Mouse (Mus musculus) common myeloid progenitor, adult 5-6 weeks (primary cell): ENCODE results near the gene Gm13420. TPM values are rescaled to one million over a fixed set of nuclear protein-coding genes. Genes with fewer than 3 reads are reported as not detected.
A peak's percentile ranks its signal among the peaks of the same experiment; 100 is the strongest.
"Not testable (repeated sequence)": the region's sequence is repeated elsewhere in the genome, so short reads cannot be mapped to it uniquely, and the experiment has no call there.

Experiments used
- ATAC-seq: replicated peaks from 2 replicates; pipeline ENCODE4 v1.8.0; 2016; ENCODE audit warnings: low read depth, mild to moderate bottlenecking, moderate TSS enrichment, inconsistent platforms; ENCODE audit not compliant: poor library complexity, severe bottlenecking
- total RNA-seq: library from RNA; stranded (forward); fragments of 200-1000, 187-1606 nt; gene quantifications from 2 replicates; pipeline ENCODE4 v1.2.3, GENCODE M21; 2017

Gm13420 gene
- not detected in 2 replicates for total RNA-seq

GRCm38 (mm10) chr2:29751497-29751896 lies at the start of gene Gm13420:
Gene Gm13420 (minus strand): TSS chr2:29751685.
- ATAC-seq: no peak

DNA sequence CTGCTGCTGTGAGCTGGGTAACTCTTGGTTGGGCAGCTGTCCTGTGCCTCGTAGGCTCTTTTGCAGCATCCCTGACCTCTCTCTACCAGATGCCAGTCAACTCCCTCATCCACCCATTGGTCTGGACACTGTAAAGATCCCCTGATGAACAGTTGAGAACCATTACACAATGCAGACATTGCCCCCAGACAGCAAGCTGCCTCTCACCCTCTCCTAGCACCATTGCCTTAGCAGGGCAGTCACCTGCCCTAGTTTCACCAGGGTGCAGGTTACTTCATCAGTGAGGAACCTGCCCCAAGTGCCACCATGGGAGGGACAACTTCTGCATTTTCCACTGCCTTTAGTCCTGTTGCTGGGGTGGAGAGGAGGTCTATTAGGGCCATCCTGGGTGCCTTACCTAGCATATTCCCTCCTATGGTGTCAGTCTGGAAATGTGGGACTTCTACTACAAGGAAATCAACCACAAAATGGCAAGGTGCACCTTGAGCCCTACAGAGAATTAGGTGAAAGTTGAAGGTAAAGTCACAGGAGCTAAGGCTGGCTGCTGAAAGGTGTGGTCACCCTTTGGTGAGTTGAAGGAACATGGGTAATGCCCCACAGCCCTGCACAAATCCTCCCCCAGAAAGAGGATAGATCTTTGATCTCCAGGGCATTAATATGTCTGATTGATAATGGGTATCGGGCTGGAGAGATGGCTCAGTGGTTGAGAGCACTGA lies 41.4 kb upstream of the Gm13420 start:
- no peak for ATAC-seq

DNA sequence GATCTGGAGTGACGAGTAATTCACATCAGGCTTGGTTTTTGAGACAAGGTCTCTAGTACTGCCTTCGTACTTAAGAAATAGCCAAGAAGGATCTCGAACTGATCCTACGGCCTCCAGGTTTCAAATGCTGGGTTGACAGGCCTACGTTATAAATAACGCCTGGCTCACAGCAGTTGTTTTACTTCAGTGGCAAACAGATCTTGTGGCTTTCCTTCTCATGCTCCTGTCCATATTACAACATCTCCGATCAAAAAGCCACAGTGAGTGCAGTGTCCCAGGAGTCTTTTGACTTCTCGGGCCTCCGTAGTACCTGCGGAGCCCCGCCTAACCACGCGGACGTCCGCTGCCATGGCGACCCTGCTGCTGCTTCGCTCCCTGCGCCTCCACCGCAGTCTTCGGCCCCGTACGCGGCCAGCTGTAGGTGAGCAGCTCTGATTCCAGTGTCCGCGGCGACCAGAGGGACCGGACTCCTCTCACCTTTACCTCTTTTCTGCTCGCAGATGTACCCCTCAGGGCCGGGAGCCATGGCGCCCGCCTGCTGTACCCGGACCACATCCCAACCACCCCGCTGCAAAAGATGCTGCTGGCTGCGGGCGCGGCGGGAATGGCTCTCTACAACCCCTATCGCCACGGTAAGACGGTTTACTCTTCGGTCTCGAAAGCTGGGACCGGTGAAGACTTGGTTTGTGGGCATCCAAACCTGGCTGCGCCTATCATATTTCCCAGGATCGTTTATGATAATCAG lies 36.6 kb upstream of the Gm13420 start, which contains the start of gene Trub2:
Trub2 (minus strand) TSS at position 566 of the 745 bp plus-strand sequence.
- ATAC-seq: peak; percentile 94

DNA sequence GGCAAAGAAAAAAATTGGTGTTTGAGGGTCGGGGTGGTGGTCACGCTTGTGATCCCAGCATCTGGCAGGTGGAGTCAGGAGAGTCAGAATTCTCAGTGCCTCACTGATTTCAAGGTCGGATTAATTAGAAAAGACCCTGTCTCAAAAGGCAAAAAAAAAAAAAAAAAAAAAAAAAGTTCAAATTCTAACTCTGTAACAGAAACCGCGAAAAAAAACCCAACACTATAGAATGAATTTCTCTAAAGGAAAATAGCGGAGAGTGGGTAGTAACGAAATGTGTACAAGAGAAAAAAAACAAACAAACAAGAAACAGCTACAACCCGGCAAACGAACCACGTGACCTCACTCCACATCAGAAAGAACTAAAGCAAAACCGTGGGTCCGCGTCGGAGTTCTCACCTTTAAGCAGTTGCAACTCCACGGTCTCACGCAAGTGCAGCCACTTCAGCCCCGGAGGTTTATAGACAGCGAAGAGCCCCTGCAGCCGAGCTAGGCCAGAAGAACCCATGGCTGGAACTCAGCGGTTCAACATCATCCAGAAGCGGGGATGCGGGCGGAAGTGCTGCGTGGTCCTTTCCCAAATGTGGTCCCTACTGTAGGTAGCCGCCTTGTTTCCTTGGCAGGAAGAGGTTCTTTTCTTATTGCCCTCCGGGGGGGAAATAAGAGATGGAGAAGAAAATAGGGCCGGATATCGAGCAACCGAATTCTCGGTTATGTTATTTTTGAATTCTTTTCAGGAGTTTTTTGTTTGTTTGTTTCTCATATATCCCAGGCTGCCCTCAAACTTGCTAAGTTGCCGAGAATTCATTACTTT lies 35.8 kb upstream of the Gm13420 start, which contains the start of gene Coq4:
Coq4 (plus strand) TSS at position 390 of the 814 bp plus-strand sequence.
- ATAC-seq: peak; percentile 92

- ATAC-seq: no peak
These were observed 32.8 kb upstream of the Gm13420 start for GRCm38 (mm10) chr2:29784290-29784689.

DNA sequence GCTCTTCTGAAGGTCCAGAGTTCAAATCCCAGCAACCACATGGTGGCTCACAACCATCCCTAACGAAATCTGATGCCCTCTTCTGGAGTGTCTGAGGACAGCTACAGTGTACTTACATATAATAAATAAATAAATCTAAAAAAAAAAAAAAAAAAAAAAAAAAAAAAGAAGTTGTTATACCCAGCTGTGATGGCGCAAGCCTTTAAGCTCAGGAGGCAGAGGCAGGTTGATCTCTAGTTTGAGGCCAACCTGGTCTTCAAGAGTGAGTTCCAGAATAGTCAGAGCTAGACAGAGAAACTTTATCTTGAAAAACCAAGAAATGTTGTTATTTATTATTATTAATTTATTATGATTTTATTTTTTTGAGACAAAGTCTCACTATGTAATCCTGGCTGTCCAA lies 29.8 kb upstream of the Gm13420 start:
- not testable (repeated sequence) for ATAC-seq

- no peak for ATAC-seq
These were observed 21.8 kb upstream of the Gm13420 start for GRCm38 (mm10) chr2:29773323-29773722.

DNA sequence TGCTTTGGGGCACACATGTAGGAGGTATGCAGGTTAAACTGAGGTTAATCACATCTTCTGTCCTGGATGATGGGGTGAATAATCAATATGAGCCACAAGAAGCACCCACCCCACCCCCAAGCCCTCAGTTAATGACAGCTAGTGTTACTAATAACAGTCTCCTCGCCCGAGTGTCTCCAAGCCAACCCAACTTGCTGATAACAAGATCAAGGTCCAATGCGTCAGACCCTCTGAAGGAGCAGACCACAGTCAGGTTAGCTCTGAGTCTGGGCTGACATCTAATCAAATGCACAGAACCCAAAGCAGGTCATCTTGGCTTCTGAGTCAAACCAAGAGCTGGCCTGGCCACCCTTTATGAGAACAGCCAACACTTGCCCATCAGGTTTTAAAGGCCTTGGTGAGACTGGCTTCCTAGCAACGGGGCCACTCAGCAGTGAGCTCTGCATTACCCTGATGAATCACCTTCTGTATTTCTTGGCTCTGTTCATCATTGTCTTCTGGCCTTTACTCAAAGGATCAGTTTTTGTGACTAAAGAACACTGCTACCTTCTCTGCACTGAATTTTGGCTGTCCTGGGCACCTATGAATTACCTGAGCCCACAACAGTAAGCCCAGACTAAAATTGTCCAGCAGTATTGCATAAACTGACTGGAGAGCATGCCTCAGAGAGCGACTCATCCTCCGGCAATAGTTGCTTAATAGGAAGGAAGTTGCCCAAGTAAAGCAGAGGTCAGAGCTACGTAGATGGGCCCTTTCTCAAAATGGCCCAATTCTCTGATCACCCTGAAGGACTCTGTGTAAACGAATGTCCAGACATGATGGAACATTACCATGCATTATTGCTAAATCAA lies 20.4 kb upstream of the Gm13420 start:
- ATAC-seq: peak; percentile 55

DNA sequence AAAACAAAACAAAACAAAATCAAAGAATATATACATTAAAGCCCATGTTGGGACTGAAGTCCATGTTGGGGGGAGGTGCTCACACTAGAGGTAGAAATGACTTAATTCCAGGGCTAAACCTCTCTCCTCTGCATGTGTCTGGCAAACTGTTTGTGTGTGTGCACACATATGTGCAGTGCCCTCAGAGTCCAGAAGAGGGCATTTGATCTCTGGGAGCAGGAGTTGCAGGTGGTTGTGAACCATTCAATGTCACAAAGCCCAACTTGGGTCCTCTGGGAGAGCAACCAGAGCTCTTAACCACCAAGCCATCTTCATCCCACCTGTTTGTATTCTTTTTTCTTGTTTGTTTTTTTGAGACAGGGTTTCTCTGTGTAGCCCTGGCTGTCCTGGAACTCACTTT lies 18.7 kb upstream of the Gm13420 start:
- no peak for ATAC-seq

DNA sequence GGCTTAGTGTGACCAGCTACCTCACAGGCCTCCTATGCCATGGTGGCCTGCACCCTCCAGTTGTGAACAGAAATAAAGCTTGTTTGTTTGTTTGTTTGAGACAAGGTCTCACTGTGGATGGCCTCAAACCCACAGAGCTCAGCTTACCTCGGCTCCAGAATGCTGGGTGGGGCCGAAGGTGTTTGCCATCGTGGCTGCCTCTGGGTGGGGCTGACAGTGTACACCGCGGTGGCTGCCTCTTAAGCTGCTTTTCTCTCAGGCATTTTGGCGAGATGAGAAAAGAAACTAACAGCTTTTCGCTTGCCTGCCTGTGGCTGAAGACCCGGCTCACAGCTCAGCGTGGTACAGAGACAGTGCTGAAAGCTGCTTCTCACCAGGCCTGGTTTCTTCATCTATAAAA lies 17.4 kb upstream of the Gm13420 start:
- no peak for ATAC-seq

DNA sequence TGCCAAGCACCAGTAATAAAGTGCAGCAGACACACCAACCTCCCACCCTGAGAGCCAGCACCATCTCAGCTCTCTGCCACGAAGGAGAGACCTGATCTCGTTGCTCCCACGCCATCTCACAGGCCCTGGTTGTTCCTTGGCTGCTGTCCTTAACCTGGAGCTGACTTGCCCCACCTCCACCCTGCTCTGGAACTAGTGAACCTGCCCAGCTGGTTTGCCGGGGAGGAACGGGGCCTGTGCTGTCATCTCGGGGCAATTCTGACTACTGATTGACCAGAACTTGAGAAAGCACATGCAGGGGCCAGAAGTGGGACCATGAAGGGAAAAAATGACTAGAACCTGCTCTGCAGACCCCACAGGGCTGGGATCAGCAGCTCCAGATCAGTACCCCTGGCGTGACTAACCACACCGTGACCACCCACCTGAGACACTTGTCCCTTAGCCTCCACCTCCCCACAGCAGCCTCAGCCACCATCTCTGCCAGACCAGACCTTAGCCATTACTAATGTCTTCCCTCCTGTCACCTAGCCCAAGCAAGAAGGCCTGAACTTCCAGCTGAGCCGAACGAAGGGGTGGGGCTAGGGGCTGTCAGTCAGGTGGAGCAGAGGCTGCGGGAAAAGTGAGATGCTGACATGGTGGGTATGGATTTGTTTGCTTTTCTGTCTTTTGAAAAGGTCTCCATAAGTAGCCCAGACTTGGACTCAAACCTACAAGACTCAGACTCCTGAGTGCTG lies 16.7 kb upstream of the Gm13420 start:
- no peak for ATAC-seq

GRCm38 (mm10) chr2:29764831-29765230 lies 13.3 kb upstream of the Gm13420 start:
- peak; percentile 92 for ATAC-seq

DNA sequence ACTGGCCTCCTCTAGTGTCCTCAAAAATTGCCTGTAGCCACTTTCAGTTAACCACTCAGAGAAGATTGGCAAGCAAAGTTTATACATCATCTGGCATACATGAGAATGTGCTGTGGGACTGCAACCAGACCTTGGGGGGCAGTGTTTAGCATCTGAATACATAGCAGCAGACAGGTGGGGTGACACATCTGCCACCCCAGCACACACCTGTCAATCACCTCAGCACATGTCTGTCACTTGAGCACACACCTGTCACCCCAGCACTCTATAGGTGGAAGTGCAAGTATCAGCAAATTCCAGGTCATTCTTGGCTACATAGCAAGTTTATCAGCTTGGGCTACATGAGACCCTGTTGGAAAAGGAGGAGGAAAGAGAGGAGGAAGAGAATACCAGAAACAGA lies 4.2 kb upstream of the Gm13420 start:
- ATAC-seq: no peak

DNA sequence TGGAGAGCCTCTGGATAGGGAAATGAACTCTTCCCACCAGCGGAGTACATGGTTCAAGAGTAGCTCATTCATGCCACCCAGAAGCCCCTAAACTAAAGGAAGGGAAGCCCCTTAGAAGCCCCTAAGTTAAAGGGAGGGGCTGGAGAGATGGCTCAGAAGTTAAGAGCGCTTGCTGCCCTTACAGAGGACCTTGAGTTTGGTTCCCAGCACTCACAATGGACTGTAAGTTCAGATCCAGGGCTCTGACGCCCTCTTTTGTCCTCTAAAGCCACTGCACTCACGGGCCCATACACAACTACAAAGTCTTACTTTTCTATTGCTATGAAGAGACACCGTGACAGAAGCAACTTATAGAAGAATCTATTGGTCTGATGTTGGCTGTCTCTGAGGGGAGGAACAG lies 912 bp upstream of the Gm13420 start:
- ATAC-seq: no peak

- ATAC-seq: no peak
These were observed 3.0 kb downstream of the Gm13420 start for GRCm38 (mm10) chr2:29748499-29748898.

DNA sequence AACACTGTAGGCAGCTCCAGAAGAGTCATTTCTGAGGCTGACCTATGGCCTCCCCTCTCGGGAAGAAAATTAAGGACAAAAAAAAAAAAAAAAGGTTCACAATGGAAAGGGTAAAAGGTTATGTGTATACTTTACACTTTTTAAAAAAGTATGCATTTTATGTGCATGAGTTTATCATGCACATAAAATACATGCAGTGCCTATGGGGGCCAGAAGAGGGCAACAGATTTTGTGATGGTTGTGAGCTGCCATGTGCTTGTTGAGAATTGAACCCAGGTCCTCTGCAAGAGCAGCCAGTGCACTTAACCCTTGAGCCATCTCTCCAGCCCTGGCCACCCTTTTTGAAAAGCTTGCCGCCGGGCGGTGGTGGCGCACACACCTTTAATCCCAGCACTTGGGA lies 3.6 kb downstream of the Gm13420 start:
- no peak for ATAC-seq

DNA sequence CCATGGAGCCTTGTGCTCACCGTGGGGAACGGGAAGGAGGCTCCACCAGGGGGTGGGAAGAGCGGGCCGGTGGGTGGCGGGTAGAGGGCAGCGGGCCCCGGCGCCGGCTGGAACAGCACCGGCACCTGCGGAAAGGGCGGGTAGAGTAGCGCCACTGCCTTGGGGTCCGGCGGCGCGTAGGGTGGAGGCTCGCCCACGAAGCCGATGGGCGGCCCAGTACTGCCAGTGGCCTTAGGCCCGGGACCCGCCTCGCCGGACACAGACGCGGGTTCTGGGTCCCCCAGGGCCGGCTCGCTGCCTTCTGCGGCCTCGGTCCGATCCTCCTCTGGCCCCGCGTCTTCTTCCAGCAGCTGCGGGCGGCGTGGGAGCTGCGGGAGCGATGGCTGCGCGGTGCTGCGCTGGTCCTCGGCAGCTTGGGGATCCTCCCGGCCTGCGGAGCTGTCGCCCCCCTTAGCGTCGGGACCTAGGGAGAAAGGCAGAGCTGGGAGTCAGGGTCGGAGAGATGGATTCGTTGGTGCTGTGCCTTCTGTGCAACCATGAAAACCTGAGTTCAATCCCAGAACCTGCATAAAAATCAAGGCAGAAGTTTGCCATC lies 4.2 kb downstream of the Gm13420 start:
- ATAC-seq: no peak

- ATAC-seq: no peak
These were observed 7.2 kb downstream of the Gm13420 start for GRCm38 (mm10) chr2:29744256-29744655.

GRCm38 (mm10) chr2:29741207-29741606 lies 10.3 kb downstream of the Gm13420 start:
- no peak for ATAC-seq
